8 mouse cellular contexts compared by ENCODE assay signal in genomic region chr2:130905751-130906583, GRCm38 (mm10). TPM values are rescaled to one million over a fixed set of nuclear protein-coding genes. Genes with fewer than 3 reads are reported as not detected.
A peak's percentile ranks its signal among the peaks of the same experiment; 100 is the strongest.
DNase-seq lines count a peak whose midpoint lies in the region; ATAC-seq lines count a peak whose summit lies in the region.

4930402H24Rik (minus strand) TSS chr2:130906406.
Atrn (plus strand) TSS chr2:130906495.

- H3K36me3 ChIP-seq in heart, embryonic 13.5 days = no peaks in the 10 kb centered on the region
- H3K36me3 ChIP-seq in liver, embryonic 12.5 days = 0 out of 2 replicates have a peak, but pooled peaks cover 3% of the 10 kb centered on the region
- H3K36me3 ChIP-seq in stomach, embryonic 15.5 days = no peaks in the 10 kb centered on the region

- H3K9ac ChIP-seq in heart, embryonic 13.5 days = peak within 1 kb of the TSS; percentile 97
- peak within 1 kb of the TSS; percentile 96 for H3K9ac ChIP-seq in liver, embryonic 12.5 days
- peak within 1 kb of the TSS; percentile 97 for H3K9ac ChIP-seq in stomach, embryonic 15.5 days

- H3K4me1 ChIP-seq in heart, embryonic 13.5 days = peaks cover 25% of the 10 kb centered on the region
- peaks cover 37% of the 10 kb centered on the region for H3K4me1 ChIP-seq in liver, embryonic 12.5 days
- peaks cover 5% of the 10 kb centered on the region; the same call in 1 of the 2 replicates for H3K4me1 ChIP-seq in stomach, embryonic 15.5 days

- WGBS in heart, embryonic 13.5 days = 4% methylated on average over 46 of the region's 50 CpGs
- WGBS in liver, embryonic 12.5 days (ENCODE audit: insufficient replicate concordance) = 4% methylated on average over 48 of the region's 50 CpGs
- 4% methylated on average over 50 of the region's 50 CpGs for WGBS in stomach, embryonic 15.5 days

- peak within 1 kb of the TSS; percentile 99 for H3K4me3 ChIP-seq in heart, embryonic 13.5 days
- peak within 1 kb of the TSS; percentile 99 for H3K4me3 ChIP-seq in liver, embryonic 12.5 days
- peak within 1 kb of the TSS; percentile 99 for H3K4me3 ChIP-seq in stomach, embryonic 15.5 days (replicated peaks)

- H3K27me3 ChIP-seq in heart, embryonic 13.5 days (replicated peaks) = no peaks in the 10 kb centered on the region
- H3K27me3 ChIP-seq in liver, embryonic 12.5 days (replicated peaks) = no peaks in the 10 kb centered on the region
- H3K27me3 ChIP-seq in stomach, embryonic 15.5 days (replicated peaks) = no peaks in the 10 kb centered on the region

- H3K27ac ChIP-seq in heart, embryonic 13.5 days (replicated peaks) = peak within 1 kb of the TSS; percentile 80
- H3K27ac ChIP-seq in liver, embryonic 12.5 days = peak within 1 kb of the TSS; percentile 85
- peak within 1 kb of the TSS; percentile 78 for H3K27ac ChIP-seq in stomach, embryonic 15.5 days

- DNase-seq in CD4-positive helper T cell, adult 2 months (ENCODE audit: low read depth, low spot score) = peak; percentile 95
- peak; percentile 81 for DNase-seq in brain, embryonic 18.5 days (ENCODE audit: low read depth, low spot score)
- peak; percentile 97 for DNase-seq in kidney, postnatal 10 days
- peak; percentile 87 to 92 for DNase-seq in natural killer cell, adult 2 months (ENCODE audit: low spot score in 2 of 2)

- H3K9me3 ChIP-seq in heart, embryonic 13.5 days = no peaks in the 10 kb centered on the region
- H3K9me3 ChIP-seq in liver, embryonic 12.5 days (replicated peaks) = no peaks in the 10 kb centered on the region
- H3K9me3 ChIP-seq in stomach, embryonic 15.5 days = no peaks in the 10 kb centered on the region

- H3K4me2 ChIP-seq in heart, embryonic 13.5 days = peak within 1 kb of the TSS; percentile 93
- H3K4me2 ChIP-seq in liver, embryonic 12.5 days = peak within 1 kb of the TSS; percentile 98
- peak within 1 kb of the TSS; percentile 80 for H3K4me2 ChIP-seq in stomach, embryonic 15.5 days

- ATAC-seq in erythroid progenitor cell, adult 5-6 weeks (replicated peaks; ENCODE audit: low FRiP score, poor library complexity, severe bottlenecking) = peak; percentile 93
- peak; percentile 97 for ATAC-seq in heart, embryonic 13.5 days (ENCODE audit: extremely low read depth, insufficient number of reproducible peaks, low FRiP score, low TSS enrichment)
- peak; percentile 99 for ATAC-seq in liver, embryonic 12.5 days
- ATAC-seq in stomach, embryonic 15.5 days (ENCODE audit: insufficient read depth, low FRiP score, low read depth) = peak; percentile 99

RNA-seq across cellular contexts. Expression of gene 4930402H24Rik, which starts in this region (rescaled TPM):
- 14.7 and 32.4 TPM in 2 replicates for total RNA-seq in erythroid progenitor cell, adult 5-6 weeks (2015; ENCODE audit: low replicate concordance)
- total RNA-seq in erythroid progenitor cell, adult 5-6 weeks (2017; ENCODE audit: low replicate concordance) = 16.0 and 37.9 TPM in 2 replicates
- polyA plus RNA-seq in heart, embryonic 13.5 days (2015; fragmentation: Nextera tagmentation; extraction: Ambion mirVana) = 44.5 and 46.0 TPM in 2 replicates
- 10.6 and 13.3 TPM in 2 replicates for polyA plus RNA-seq in liver, embryonic 12.5 days (2016; fragmentation: Nextera tagmentation; extraction: Ambion mirVana)
- 29.8 and 31.9 TPM in 2 replicates for polyA plus RNA-seq in stomach, embryonic 15.5 days (2015; fragmentation: Nextera tagmentation; extraction: Ambion mirVana)

RNA-seq across cellular contexts. Expression of gene Atrn, which starts in this region (rescaled TPM):
- 9.7 and 10.1 TPM in 2 replicates for total RNA-seq in erythroid progenitor cell, adult 5-6 weeks (2015; ENCODE audit: low replicate concordance)
- total RNA-seq in erythroid progenitor cell, adult 5-6 weeks (2017; ENCODE audit: low replicate concordance) = 5.8 and 13.7 TPM in 2 replicates
- polyA plus RNA-seq in heart, embryonic 13.5 days (2015; fragmentation: Nextera tagmentation; extraction: Ambion mirVana) = 3.7 and 4.7 TPM in 2 replicates
- polyA plus RNA-seq in liver, embryonic 12.5 days (2016; fragmentation: Nextera tagmentation; extraction: Ambion mirVana) = 3.7 and 4.1 TPM in 2 replicates
- 5.1 and 6.1 TPM in 2 replicates for polyA plus RNA-seq in stomach, embryonic 15.5 days (2015; fragmentation: Nextera tagmentation; extraction: Ambion mirVana)

Comparison
In these comparisons a context has a peak if more than half of its experiments do, and no peak if none do; other contexts are left out.
1. Peak in every context shown above with its lines: DNase-seq, ATAC-seq, H3K4me3 ChIP-seq and H3K27ac ChIP-seq.